Mouse (Mus musculus): Measurements from ENCODE around the gene Gsk3a.

The Gsk3a gene

GRCm38 (mm10) chr7:25248018-25248647, 10.5 kb upstream of the Gsk3a start:
- peak; percentile 91 for DNase-seq

- no peak for DNase-seq
Observed at GRCm38 (mm10) chr7:25247498-25247897, 9.8 kb upstream of the Gsk3a start.

GRCm38 (mm10) chr7:25246759-25247137, 9.1 kb upstream of the Gsk3a start:
- DNase-seq, result no peak

- no peak for DNase-seq
Observed at GRCm38 (mm10) chr7:25246079-25246758, 8.6 kb upstream of the Gsk3a start.

GRCm38 (mm10) chr7:25244562-25245369, 7.1 kb upstream of the Gsk3a start:
- no peak for DNase-seq

GRCm38 (mm10) chr7:25243361-25243760, 5.7 kb upstream of the Gsk3a start:
- DNase-seq, result no peak

GRCm38 (mm10) chr7:25241062-25241461, 3.4 kb upstream of the Gsk3a start:
- peak; percentile 92 for DNase-seq

GRCm38 (mm10) chr7:25240631-25241030, 3.0 kb upstream of the Gsk3a start:
- DNase-seq, result no peak

GRCm38 (mm10) chr7:25238829-25239623, 1.4 kb upstream of the Gsk3a start:
- peak; percentile 92 for DNase-seq

- peak; percentile 97 for DNase-seq
Observed at GRCm38 (mm10) chr7:25238015-25238706, 510 bp upstream of the Gsk3a start.

GRCm38 (mm10) chr7:25235526-25235925, 2.1 kb downstream of the Gsk3a start:
- no peak for DNase-seq

GRCm38 (mm10) chr7:25233061-25233460, 4.6 kb downstream of the Gsk3a start:
- no peak for DNase-seq

- DNase-seq, result no peak
Observed at GRCm38 (mm10) chr7:25232101-25232648, 5.5 kb downstream of the Gsk3a start.

- no peak for DNase-seq
Observed at GRCm38 (mm10) chr7:25230690-25231285, 6.9 kb downstream of the Gsk3a start.

GRCm38 (mm10) chr7:25227523-25228300, 9.9 kb downstream of the Gsk3a start:
- DNase-seq, result no peak

GRCm38 (mm10) chr7:25222275-25222967, 15.2 kb downstream of the Gsk3a start:
- DNase-seq, result no peak

- DNase-seq, result peak; percentile 99
Observed at GRCm38 (mm10) chr7:25221102-25221883, 16.4 kb downstream of the Gsk3a start, which contains the start of gene Zfp526. TSS of gene Zfp526 (plus strand) at chr7:25221425.

- DNase-seq, result no peak
Observed at GRCm38 (mm10) chr7:25220457-25221101, 17.1 kb downstream of the Gsk3a start, which contains the start of gene Dedd2. TSS of gene Dedd2 (minus strand) at chr7:25220615.

Measured in right cerebral cortex, adult 18-20 months (tissue).